Mouse (Mus musculus) cerebellum, postnatal 14 days (tissue): ENCODE results near the gene 1700012B07Rik.

Experiments
- DNase-seq, 2 experiments: peaks; one replicate each; pipeline ENCODE4 v3.0.0; 2021; ENCODE audit warnings: mixed read lengths in 2 of 2

Gene 1700012B07Rik

DNA sequence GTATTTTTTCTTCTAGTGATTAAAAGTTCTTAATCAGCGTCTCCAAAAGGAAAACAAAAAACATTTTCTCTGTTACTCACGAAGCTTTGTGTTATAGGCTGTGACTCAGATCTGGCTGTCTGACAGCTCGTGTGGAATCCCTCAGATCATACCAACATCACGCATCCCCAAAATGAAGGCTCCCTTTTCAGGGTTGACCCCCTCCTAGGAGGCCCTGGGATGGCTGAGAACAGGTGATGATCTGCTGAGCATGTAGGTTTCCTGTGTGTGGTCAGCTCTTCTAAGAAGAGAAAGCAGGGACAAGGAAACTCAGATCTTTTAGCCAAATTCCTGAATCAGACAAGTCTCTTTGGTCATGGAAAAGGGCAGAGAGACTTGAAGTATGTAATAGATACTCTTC is 82.6 kb downstream of the 1700012B07Rik start:
- no peak for DNase-seq

DNA sequence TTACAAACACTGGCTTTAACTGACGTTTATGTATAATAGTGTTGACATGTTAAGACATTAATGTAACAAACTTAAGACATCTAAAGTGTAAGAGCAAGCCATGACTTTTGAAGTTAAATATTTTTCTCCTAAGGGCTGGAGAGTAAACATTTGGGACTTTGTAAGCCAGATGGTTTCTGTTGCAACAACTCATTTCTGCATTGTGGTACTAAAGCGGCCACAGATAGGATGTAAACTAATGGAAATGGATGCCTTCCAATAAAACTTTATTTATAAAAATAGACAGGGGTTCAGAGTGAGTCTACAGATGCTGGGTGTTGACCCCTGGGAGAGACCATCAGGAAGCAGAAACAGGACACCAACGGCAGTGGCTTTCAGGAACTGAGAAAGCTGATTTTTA is 89.9 kb downstream of the 1700012B07Rik start:
- DNase-seq: no peak
